Mouse (Mus musculus) CH12.LX (cell line): ENCODE measurements around the gene Pros1. TPM values are rescaled to one million over a fixed set of nuclear protein-coding genes. Genes with fewer than 3 reads are reported as not detected.

Experiments used
- polyA plus RNA-seq: library from polyadenylated mRNA; unstranded; fragments of >175 nt; gene quantifications from 2 replicates; pipeline ENCODE4 v1.2.1, GENCODE M21; 2012; ENCODE audit warnings: low read depth; ENCODE audit not compliant: insufficient read length
- total RNA-seq, 2 experiments: library from RNA; depleted of rRNA; stranded (reverse); fragments of 300-350 nt in 1 of 2; fragments of >200 nt in 1 of 2; gene quantifications; 2 replicates each; pipeline ENCODE4 v1.2.3; 2012 to 2014

Gene Pros1
- total and polyA plus RNA-seq, 3 experiments = 1.3 to 9.7 (median 1.6) TPM

Other genes starting within 250 kb of the Pros1 start
- gene Nsun3, start 67.5 kb upstream of the Pros1 start, total RNA-seq (2012; rRNA removed) = 8.4 and 10.1 TPM in 2 replicates
- gene Nsun3, start 67.5 kb upstream of the Pros1 start, total RNA-seq (2014; rRNA removed) = 11.6 and 12.2 TPM in 2 replicates
- gene Nsun3, start 67.5 kb upstream of the Pros1 start, polyA plus RNA-seq = 13.4 and 15.3 TPM in 2 replicates
- gene Stx19, start 39.6 kb upstream of the Pros1 start, total RNA-seq (2012; rRNA removed) = not detected in 2 replicates
- not detected in 2 replicates for gene Stx19, start 39.6 kb upstream of the Pros1 start, total RNA-seq (2014; rRNA removed)
- 0.08 and 0.11 TPM in 2 replicates for gene Stx19, start 39.6 kb upstream of the Pros1 start, polyA plus RNA-seq
- gene Arl13b, start 7.3 kb upstream of the Pros1 start, total RNA-seq (2012; rRNA removed) = 7.2 and 10.9 TPM in 2 replicates
- gene Arl13b, start 7.3 kb upstream of the Pros1 start, total RNA-seq (2014; rRNA removed) = 14.5 and 14.9 TPM in 2 replicates
- gene Arl13b, start 7.3 kb upstream of the Pros1 start, polyA plus RNA-seq = 9.3 and 9.8 TPM in 2 replicates